Mouse (Mus musculus) neural tube, embryonic 11.5 days (tissue): ENCODE data around the gene Adamts9. TPM values are rescaled to one million over a fixed set of nuclear protein-coding genes. Genes with fewer than 3 reads are reported as not detected.

Experiments used
- ATAC-seq: fragments of 200-750 bp; cut with Nextera tagmentation; 2 replicates; pipeline ENCODE4 v1.8.0; 2017; ENCODE audit warnings: moderate number of reproducible peaks, mild to moderate bottlenecking, moderate TSS enrichment, moderate library complexity; ENCODE audit not compliant: insufficient read depth, low FRiP score, low TSS enrichment
- DNase-seq: peaks from one replicate; pipeline ENCODE4 v3.0.0-alpha.2; 2015; ENCODE audit warnings: low spot score
- H3K27ac ChIP-seq: fragments of 300-500 bp; sonication (generic); 2 replicates; pipeline ENCODE4 v1.5.1; 2014; ENCODE audit warnings: low read depth, mild to moderate bottlenecking, low read length
- H3K27me3 ChIP-seq: fragments of 300-500 bp; sonication (generic); 2 replicates; pipeline ENCODE4 v1.6.1; 2014; ENCODE audit warnings: mild to moderate bottlenecking, low read length, mixed read lengths; ENCODE audit not compliant: control insufficient read depth, insufficient read depth
- H3K36me3 ChIP-seq: fragments of 300-500 bp; sonication (generic); 2 replicates; pipeline ENCODE4 v1.6.1; 2014; ENCODE audit warnings: mild to moderate bottlenecking, low read length, moderate library complexity, mixed read lengths; ENCODE audit not compliant: control insufficient read depth, insufficient read depth
- H3K4me1 ChIP-seq: fragments of 300-500 bp; sonication (generic); 2 replicates; pipeline ENCODE4 v1.6.1; 2014; ENCODE audit warnings: low read length, mixed read lengths; ENCODE audit not compliant: control insufficient read depth, insufficient read depth
- H3K4me2 ChIP-seq: fragments of 300-500 bp; sonication (generic); 2 replicates; pipeline ENCODE4 v1.6.1; 2014; ENCODE audit warnings: low read depth, mild to moderate bottlenecking, moderate library complexity
- H3K4me3 ChIP-seq: fragments of 300-500 bp; sonication (generic); 2 replicates; pipeline ENCODE4 v1.5.1; 2014; ENCODE audit warnings: low read depth, low read length
- H3K9ac ChIP-seq: fragments of 300-500 bp; sonication (generic); 2 replicates; pipeline ENCODE4 v1.6.1; 2014; ENCODE audit warnings: mild to moderate bottlenecking, low read length
- H3K9me3 ChIP-seq: fragments of 300-500 bp; sonication (generic); 2 replicates; pipeline ENCODE4 v1.6.1; 2016; ENCODE audit warnings: low read length; ENCODE audit not compliant: control insufficient read depth
- WGBS: fragments of 180-500 bp; shearing (Covaris S2); extraction: QIAGEN DNeasy Blood & Tissue Kit; methylation state at CpG from one replicate; pipeline ENCODE4 v1.1.7; 2014; 5-methylcytosine and 5-hydroxymethylcytosine counted together
- polyA plus RNA-seq: library from polyadenylated mRNA; unstranded; fragments of >200 nt; fragmentation: Nextera tagmentation; extraction: Ambion mirVana; gene quantifications from 2 replicates; pipeline ENCODE4 v1.2.1, GENCODE M21; 2014

Gene Adamts9
- polyA plus RNA-seq, 1 experiment from 2014 or later = 1.4 TPM

DNA sequence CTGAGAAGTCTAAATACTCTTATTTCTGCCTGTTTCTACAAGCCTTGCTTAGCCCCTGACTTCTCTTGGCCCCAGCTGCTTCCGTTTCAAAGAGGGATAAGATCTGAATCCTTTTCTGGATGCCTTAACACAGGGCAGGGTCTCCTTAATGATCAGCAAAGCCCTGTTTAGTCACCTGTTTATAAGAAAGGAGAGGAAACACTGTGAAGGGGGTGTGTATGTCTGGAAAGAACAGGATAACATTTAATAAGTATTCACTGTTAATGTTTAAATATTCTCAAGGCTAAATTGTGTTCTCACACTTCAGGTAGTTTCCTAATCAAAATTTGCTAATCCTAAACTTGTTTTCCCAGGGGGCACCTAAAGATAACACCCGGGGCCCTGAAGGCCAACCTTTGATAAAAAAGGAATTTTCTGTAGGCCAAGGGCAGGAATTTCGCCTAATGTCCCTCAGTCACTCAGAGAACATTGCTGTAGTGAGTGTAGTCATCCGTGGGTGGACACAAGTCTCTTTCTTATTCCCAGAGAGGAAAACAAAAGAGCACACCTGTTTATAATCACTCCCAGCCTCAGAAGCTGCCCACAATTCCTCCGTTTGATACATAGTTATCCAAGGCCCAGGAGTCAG, 82.9 kb downstream of the Adamts9 start:
- no peak for ATAC-seq
- Histone ChIP-seq H3K9ac (no peak overlapping the region), H3K4me3 (no peak overlapping the region), H3K4me1 (no peaks in the 10 kb centered on the region), H3K27ac (no peak overlapping the region), H3K9me3 (no peaks in the 10 kb centered on the region), H3K36me3 (no peaks in the 10 kb centered on the region), H3K4me2 (no peak overlapping the region), H3K27me3 (no peaks in the 10 kb centered on the region)
- 77% methylated on average over 5 of the region's 5 CpGs for WGBS
- no peak for DNase-seq

DNA sequence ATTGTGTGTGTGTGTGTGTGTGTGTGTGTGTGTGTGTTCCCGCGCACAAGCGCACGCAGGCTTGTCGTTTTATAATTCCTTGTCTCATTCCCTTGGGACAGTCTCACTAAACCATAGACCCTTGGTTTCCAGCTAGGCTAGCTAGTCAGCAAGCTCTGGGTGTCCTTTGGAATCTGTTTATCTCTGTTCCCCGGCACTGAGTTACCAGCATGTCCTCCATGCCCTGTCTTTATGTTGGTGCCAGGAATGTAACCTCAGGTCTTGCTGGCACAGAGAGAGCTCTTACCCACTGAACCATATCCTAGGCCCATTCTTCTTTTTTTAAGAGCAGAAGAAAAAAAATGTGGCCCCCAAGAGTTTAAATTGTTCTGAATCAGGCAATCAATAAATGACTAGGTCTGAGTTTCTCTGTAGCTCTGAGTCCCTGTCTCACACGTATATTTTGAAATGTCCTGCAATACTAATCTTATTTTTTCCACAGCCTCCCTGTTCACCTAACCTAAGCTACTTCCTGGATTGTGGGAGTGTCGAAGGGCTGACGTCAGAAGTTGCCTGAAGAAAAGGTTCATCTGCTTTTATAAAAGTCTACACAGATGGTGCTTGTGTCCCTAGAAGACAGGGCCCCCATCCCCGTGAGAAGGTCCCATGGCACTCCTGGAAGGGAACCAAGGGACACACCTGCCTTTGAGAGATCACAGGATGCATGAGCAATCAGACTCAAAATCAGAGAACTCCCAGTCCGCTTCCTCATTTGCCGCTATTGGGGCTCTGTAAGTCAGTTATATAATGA, 84.4 kb downstream of the Adamts9 start:
- no peaks in the 10 kb centered on the region for H3K36me3 ChIP-seq
- H3K9me3 ChIP-seq = no peaks in the 10 kb centered on the region
- H3K27me3 ChIP-seq = no peaks in the 10 kb centered on the region
- no peaks in the 10 kb centered on the region for H3K4me1 ChIP-seq
- no peak overlapping the region for H3K27ac ChIP-seq
- H3K9ac ChIP-seq = no peak overlapping the region
- ATAC-seq = no peak
- 88% methylated on average over 12 of the region's 12 CpGs for WGBS
- H3K4me3 ChIP-seq = no peak overlapping the region
- no peak overlapping the region for H3K4me2 ChIP-seq
- no peak for DNase-seq

- no peak overlapping the region for H3K9ac ChIP-seq
- DNase-seq (no peak), ATAC-seq (no peak)
- H3K4me3 ChIP-seq = no peak overlapping the region
- no peaks in the 10 kb centered on the region for H3K36me3 ChIP-seq
- H3K27me3 ChIP-seq = no peaks in the 10 kb centered on the region
- no peak overlapping the region for H3K4me2 ChIP-seq
- 90% methylated on average over 13 of the region's 13 CpGs for WGBS
- no peaks in the 10 kb centered on the region for H3K4me1 ChIP-seq
- H3K9me3 ChIP-seq = no peaks in the 10 kb centered on the region
- H3K27ac ChIP-seq = no peak overlapping the region
Measured at GRCm38 (mm10) chr6:92857761-92858160, 85.5 kb downstream of the Adamts9 start.

- WGBS = 91% methylated on average over 4 of the region's 4 CpGs
- Histone ChIP-seq H3K4me1 (no peaks in the 10 kb centered on the region), H3K9ac (no peak overlapping the region), H3K4me3 (no peak overlapping the region), H3K9me3 (no peaks in the 10 kb centered on the region), H3K27me3 (no peaks in the 10 kb centered on the region), H3K36me3 (no peaks in the 10 kb centered on the region), H3K27ac (no peak overlapping the region), H3K4me2 (no peak overlapping the region)
- ATAC-seq (no peak), DNase-seq (no peak)
Measured at GRCm38 (mm10) chr6:92854873-92855272, 88.4 kb downstream of the Adamts9 start.

DNA sequence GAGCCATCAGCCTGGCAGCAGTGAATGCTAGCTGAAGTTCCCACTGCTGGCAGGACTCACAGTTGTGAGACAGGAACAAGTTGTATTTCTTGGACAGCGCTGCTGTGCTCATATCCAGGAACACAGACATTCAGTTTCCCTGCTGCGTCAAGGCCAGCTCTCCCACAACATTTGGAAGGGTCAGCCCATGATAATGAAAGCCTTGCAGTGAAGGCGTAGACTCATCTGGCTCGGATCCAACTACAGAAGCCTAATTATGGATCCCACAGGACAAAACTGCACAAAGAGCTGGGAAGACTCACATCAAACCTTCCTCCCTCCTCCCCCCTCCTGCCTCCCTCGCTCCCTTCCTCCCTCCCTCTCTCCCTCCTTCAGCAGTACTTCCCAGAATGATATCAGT, 93.0 kb downstream of the Adamts9 start:
- H3K4me1 ChIP-seq = no peaks in the 10 kb centered on the region
- ATAC-seq = no peak
- H3K27me3 ChIP-seq = no peaks in the 10 kb centered on the region
- H3K9ac ChIP-seq = no peak overlapping the region
- 70% methylated on average over 5 of the region's 5 CpGs for WGBS
- no peaks in the 10 kb centered on the region for H3K36me3 ChIP-seq
- no peaks in the 10 kb centered on the region for H3K9me3 ChIP-seq
- no peak overlapping the region for H3K27ac ChIP-seq
- no peak overlapping the region for H3K4me3 ChIP-seq
- DNase-seq = no peak
- no peak overlapping the region for H3K4me2 ChIP-seq

DNA sequence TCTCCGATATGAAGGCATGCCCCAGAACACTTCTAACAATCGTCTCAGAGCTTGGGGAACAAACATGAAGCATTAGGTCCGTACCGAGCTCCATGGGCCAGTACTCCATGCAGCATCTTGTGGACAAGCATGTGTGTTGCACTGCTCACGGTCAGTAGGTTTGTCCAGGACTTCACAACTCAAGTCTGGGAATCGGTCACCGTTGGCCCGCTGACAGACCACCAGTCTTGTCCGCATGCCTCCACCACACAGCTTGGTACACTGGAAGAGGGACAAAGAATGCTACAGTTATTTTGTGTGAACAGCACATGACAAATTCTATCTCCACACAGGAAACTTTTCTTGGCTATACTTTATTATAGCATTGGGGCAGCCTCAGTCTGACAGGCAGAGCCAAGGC, 94.1 kb downstream of the Adamts9 start:
- no peak for ATAC-seq

DNA sequence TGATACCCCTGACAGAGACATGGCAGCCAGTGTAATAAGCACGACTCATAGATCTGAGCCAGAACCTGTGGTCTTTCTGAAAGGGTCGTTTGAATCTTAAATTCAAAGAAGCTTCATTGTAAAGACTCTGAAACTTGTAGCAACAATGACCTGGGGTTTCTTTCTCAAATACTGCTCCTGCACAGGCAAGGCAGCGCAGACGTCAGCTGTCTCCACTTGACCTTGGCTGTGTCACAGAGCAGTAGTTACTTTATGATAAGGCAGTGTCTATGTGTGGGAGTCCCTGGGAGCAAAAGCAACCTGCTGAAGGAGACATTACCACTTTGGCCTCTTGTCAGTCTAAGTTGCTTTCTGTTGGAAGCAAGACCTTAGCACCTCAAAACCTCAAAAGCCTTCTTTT, 96.7 kb downstream of the Adamts9 start:
- WGBS = 74% methylated on average over 4 of the region's 4 CpGs
- Histone ChIP-seq H3K4me3 (no peak overlapping the region), H3K27ac (no peak overlapping the region), H3K4me2 (no peak overlapping the region), H3K9me3 (no peaks in the 10 kb centered on the region), H3K4me1 (no peaks in the 10 kb centered on the region), H3K36me3 (no peaks in the 10 kb centered on the region), H3K27me3 (no peaks in the 10 kb centered on the region), H3K9ac (no peak overlapping the region)
- no peak for DNase-seq
- no peak for ATAC-seq

More for the DNA sequence above, 94.1 kb downstream of the Adamts9 start:
- Histone ChIP-seq H3K4me1 (no peaks in the 10 kb centered on the region), H3K4me3 (no peak overlapping the region), H3K9me3 (no peaks in the 10 kb centered on the region), H3K27ac (no peak overlapping the region), H3K27me3 (no peaks in the 10 kb centered on the region), H3K9ac (no peak overlapping the region), H3K36me3 (no peaks in the 10 kb centered on the region), H3K4me2 (no peak overlapping the region)
- DNase-seq = no peak
- WGBS = 97% methylated on average over 9 of the region's 9 CpGs

GRCm38 (mm10) chr6:92845898-92846297, 97.4 kb downstream of the Adamts9 start:
- Histone ChIP-seq H3K4me3 (no peak overlapping the region), H3K36me3 (no peaks in the 10 kb centered on the region), H3K9ac (no peak overlapping the region), H3K4me1 (no peaks in the 10 kb centered on the region), H3K27me3 (no peaks in the 10 kb centered on the region), H3K27ac (no peak overlapping the region), H3K4me2 (no peak overlapping the region), H3K9me3 (no peaks in the 10 kb centered on the region)
- ATAC-seq (no peak), DNase-seq (no peak)
- 92% methylated on average over 8 of the region's 8 CpGs for WGBS

DNA sequence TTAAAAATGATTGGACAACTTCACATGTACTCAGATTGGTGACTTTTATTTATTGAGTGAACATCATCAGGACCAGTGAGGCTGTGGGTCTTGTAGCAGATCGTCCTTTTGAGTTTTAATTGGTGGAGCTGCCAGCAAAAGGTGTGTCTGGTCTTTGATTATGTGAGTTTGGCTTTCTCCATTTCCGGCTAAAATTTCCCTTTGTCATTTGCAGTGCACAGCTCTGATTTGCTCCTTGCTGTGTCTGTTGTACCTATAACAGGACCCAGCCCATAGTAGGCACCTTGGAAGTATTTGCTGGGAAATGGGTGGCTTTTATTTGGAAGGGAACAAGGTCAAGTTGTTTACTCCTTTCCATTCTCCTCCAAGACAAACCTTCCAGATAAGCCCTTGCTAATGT, 99.8 kb downstream of the Adamts9 start:
- Histone ChIP-seq H3K4me2 (no peak overlapping the region), H3K4me1 (no peaks in the 10 kb centered on the region), H3K27me3 (no peaks in the 10 kb centered on the region), H3K9me3 (no peaks in the 10 kb centered on the region), H3K36me3 (no peaks in the 10 kb centered on the region), H3K4me3 (no peak overlapping the region), H3K9ac (no peak overlapping the region), H3K27ac (no peak overlapping the region)
- WGBS = 92% methylated on average over 2 of the region's 2 CpGs
- DNase-seq = no peak
- ATAC-seq = no peak
